ENCODE assay signal across 18 mouse cellular contexts in genomic region chr3:143988037-143988436, GRCm38 (mm10).
DNase-seq lines count a peak whose midpoint lies in the region; ATAC-seq and TF ChIP-seq lines count a peak whose summit lies in the region.
"Had no signal": no experiment of that assay in that cellular context is flagged by ENCODE, and none has a peak within 500 bp of the region (broad histone marks: within the 10 kb centered on the region; RNA-seq: fewer than 3 reads in every experiment).

No protein-coding gene starts in this region.

- H3K27ac ChIP-seq in kidney, postnatal 0 days = no peak overlapping the region
- no peak overlapping the region for H3K27ac ChIP-seq in thymus, adult 2 months (ENCODE audit: control insufficient read depth, insufficient read depth, low read length)
- H3K27ac ChIP-seq: forebrain, embryonic 13.5 days; heart, embryonic 15.5 days; limb, embryonic 13.5 days; midbrain, embryonic 10.5 days; neural tube, embryonic 13.5 days had no signal

- H3K36me3 ChIP-seq in kidney, postnatal 0 days (ENCODE audit: insufficient read depth, low read length) = no peaks in the 10 kb centered on the region
- H3K36me3 ChIP-seq in thymus, adult 2 months (ENCODE audit: control insufficient read depth, insufficient read depth, low read length) = no peaks in the 10 kb centered on the region
- H3K36me3 ChIP-seq: heart, embryonic 15.5 days; limb, embryonic 13.5 days; midbrain, embryonic 10.5 days; neural tube, embryonic 13.5 days had no signal

- H3K4me3 ChIP-seq in kidney, postnatal 0 days (replicated peaks; ENCODE audit: low read depth, low read length) = no peak overlapping the region
- H3K4me3 ChIP-seq in thymus, adult 2 months (ENCODE audit: control insufficient read depth, insufficient read depth, low read length) = no peak overlapping the region
- H3K4me3 ChIP-seq: forebrain, embryonic 13.5 days; heart, embryonic 15.5 days; limb, embryonic 13.5 days; midbrain, embryonic 10.5 days; neural tube, embryonic 13.5 days had no signal

- no peaks in the 10 kb centered on the region for H3K4me1 ChIP-seq in kidney, postnatal 0 days (replicated peaks; ENCODE audit: insufficient read depth, low read length)
- no peaks in the 10 kb centered on the region for H3K4me1 ChIP-seq in thymus, adult 2 months (replicated peaks; ENCODE audit: control insufficient read depth, insufficient read depth, low read length)
- H3K4me1 ChIP-seq: heart, embryonic 15.5 days; limb, embryonic 13.5 days; midbrain, embryonic 10.5 days; neural tube, embryonic 13.5 days had no signal

- no peak overlapping the region for H3K9ac ChIP-seq in kidney, postnatal 0 days (ENCODE audit: low read depth, low read length)
- H3K9ac ChIP-seq: forebrain, embryonic 13.5 days; heart, embryonic 15.5 days; limb, embryonic 13.5 days; neural tube, embryonic 13.5 days had no signal

- no peaks in the 10 kb centered on the region for H3K27me3 ChIP-seq in kidney, postnatal 0 days (ENCODE audit: insufficient read depth, low read length)
- H3K27me3 ChIP-seq in thymus, adult 2 months (ENCODE audit: control insufficient read depth, insufficient read depth, low read length) = no peaks in the 10 kb centered on the region
- H3K27me3 ChIP-seq: forebrain, embryonic 13.5 days; heart, embryonic 15.5 days; limb, embryonic 13.5 days; neural tube, embryonic 13.5 days had no signal

- no peak for ATAC-seq in kidney, postnatal 0 days (replicated peaks; ENCODE audit: low FRiP score, low read depth)
- ATAC-seq: forebrain, embryonic 13.5 days had no signal

- no peak for TF ChIP-seq POLR2A in thymus, adult 2 months (IDR thresholded peaks at IDR 0.05; ENCODE audit: control insufficient read depth, extremely low read depth, insufficient read depth, low read length, poor library complexity)

- no peak overlapping the region for H3K4me2 ChIP-seq in kidney, postnatal 0 days (ENCODE audit: low read length)
- H3K4me2 ChIP-seq: forebrain, embryonic 13.5 days; heart, embryonic 15.5 days; limb, embryonic 13.5 days; neural tube, embryonic 13.5 days had no signal

- DNase-seq in kidney, postnatal 0 days (ENCODE audit: low spot score) = no peak
- no peak for DNase-seq in kidney, adult 11 months
- peak; percentile 26 for DNase-seq in thymus, postnatal 4 days
- DNase-seq in thymus, adult 2 months = no peak
- peak; percentile 57 for DNase-seq in ZHBTc4 (ENCODE audit: low read depth, low spot score)
- DNase-seq in right cerebral cortex, postnatal 25 days = no peak
- DNase-seq in ovary, adult 18-20 months (ENCODE audit: low spot score) = no peak
- DNase-seq: cerebellum, postnatal 25 days; heart, adult 11 months; lung, adult 18-20 months; lung, postnatal 4 days; right cerebral cortex, postnatal 14 days; thymus, adult 18-20 months had no signal

- 94% methylated on average over 5 of the region's 5 CpGs for WGBS in kidney, postnatal 0 days
- 96% methylated on average over 5 of the region's 5 CpGs for WGBS in thymus, adult 2 months

- no peaks in the 10 kb centered on the region for H3K9me3 ChIP-seq in kidney, postnatal 0 days (replicated peaks; ENCODE audit: low read length)
- H3K9me3 ChIP-seq: heart, embryonic 15.5 days; limb, embryonic 13.5 days; midbrain, embryonic 10.5 days; neural tube, embryonic 13.5 days had no signal

- peak; percentile 32; the same call in 1 of the 2 replicates for TF ChIP-seq CTCF in kidney, postnatal 0 days (IDR thresholded peaks at IDR 0.05; ENCODE audit: low read depth)
- TF ChIP-seq CTCF in thymus, adult 2 months (IDR thresholded peaks at IDR 0.05; ENCODE audit: borderline replicate concordance, control insufficient read depth, extremely low read depth, insufficient read depth, low read length, poor library complexity) = no peak

Comparison
In these comparisons a context has a peak if more than half of its experiments do, and no peak if none do; other contexts are left out.
1. DNase-seq: peak in thymus, postnatal 4 days (single experiment) and ZHBTc4 (single experiment); none in kidney, postnatal 0 days (single experiment), kidney, adult 11 months (single experiment), thymus, adult 2 months (single experiment), right cerebral cortex, postnatal 25 days (single experiment) and ovary, adult 18-20 months (single experiment).